Mouse (Mus musculus) lung, embryonic 15.5 days (tissue): Measurements from ENCODE around the gene Fcf1. TPM values are rescaled to one million over a fixed set of nuclear protein-coding genes. Genes with fewer than 3 reads are reported as not detected.

Source experiments
- ATAC-seq: fragments of 200-750 bp; cut with Nextera tagmentation; 2 replicates; pipeline ENCODE4 v1.8.0; 2017; ENCODE audit warnings: moderate number of reproducible peaks, borderline replicate concordance; ENCODE audit not compliant: low FRiP score, low TSS enrichment; ENCODE audit errors: extremely low read depth
- H3K27ac ChIP-seq: fragments of 300-500 bp; sonication (generic); 2 replicates; pipeline ENCODE4 v1.5.1; 2015; ENCODE audit warnings: moderate library complexity, mild to moderate bottlenecking, inconsistent platforms
- H3K27me3 ChIP-seq: fragments of 300-500 bp; sonication (generic); 2 replicates; pipeline ENCODE4 v1.6.1; 2015; ENCODE audit warnings: inconsistent platforms
- H3K36me3 ChIP-seq: fragments of 300-500 bp; sonication (generic); 2 replicates; pipeline ENCODE4 v1.6.1; 2015; ENCODE audit warnings: inconsistent platforms
- H3K4me1 ChIP-seq: fragments of 300-500 bp; sonication (generic); 2 replicates; pipeline ENCODE4 v1.6.1; 2015; ENCODE audit warnings: inconsistent platforms
- H3K4me2 ChIP-seq: fragments of 300-500 bp; sonication (generic); 2 replicates; pipeline ENCODE4 v1.6.1; 2015; ENCODE audit warnings: inconsistent platforms, mild to moderate bottlenecking, moderate library complexity
- H3K4me3 ChIP-seq: fragments of 300-500 bp; sonication (generic); 2 replicates; pipeline ENCODE4 v1.5.1; 2015; ENCODE audit warnings: mild to moderate bottlenecking, inconsistent platforms
- H3K9ac ChIP-seq: fragments of 300-500 bp; sonication (generic); 2 replicates; pipeline ENCODE4 v1.6.1; 2015; ENCODE audit warnings: inconsistent platforms
- H3K9me3 ChIP-seq: fragments of 300-500 bp; sonication (generic); 2 replicates; pipeline ENCODE4 v1.6.1; 2016; ENCODE audit warnings: inconsistent platforms
- WGBS: fragments of 180-500 bp; shearing (Covaris S2); methylation state at CpG from one replicate; pipeline ENCODE4 v1.1.7; 2015; 5-methylcytosine and 5-hydroxymethylcytosine counted together
- polyA plus RNA-seq: library from polyadenylated mRNA; unstranded; fragments of >200 nt; fragmentation: Nextera tagmentation; extraction: Ambion mirVana; gene quantifications from 2 replicates; pipeline ENCODE4 v1.2.1, GENCODE M21; 2015

Gene Fcf1
- polyA plus RNA-seq, 1 experiment from 2014 or later, result 139 TPM

- H3K4me1 ChIP-seq, result peaks cover 15% of the 10 kb centered on the region
- peaks cover 14% of the 10 kb centered on the region for H3K36me3 ChIP-seq
- peak overlapping the region; percentile 70 for H3K9ac ChIP-seq
- peak overlapping the region; percentile 75 for H3K4me2 ChIP-seq
- WGBS, result 21% methylated on average over 15 of the region's 15 CpGs
- no peaks in the 10 kb centered on the region for H3K27me3 ChIP-seq
- no peaks in the 10 kb centered on the region for H3K9me3 ChIP-seq
- peak overlapping the region; percentile 84 for H3K4me3 ChIP-seq
- ATAC-seq, result no peak
- H3K27ac ChIP-seq, result no peak overlapping the region
These were observed 855 bp upstream of the Fcf1 start for GRCm38 (mm10) chr12:84969656-84970427.

- Histone ChIP-seq H3K9ac (no peak overlapping the region), H3K27me3 (no peaks in the 10 kb centered on the region), H3K36me3 (peaks cover 73% of the 10 kb centered on the region), H3K9me3 (no peaks in the 10 kb centered on the region), H3K4me1 (no peaks in the 10 kb centered on the region), H3K4me3 (no peak overlapping the region), H3K4me2 (no peak overlapping the region), H3K27ac (no peak overlapping the region)
- 82% methylated on average over 2 of the region's 2 CpGs for WGBS
- ATAC-seq, result no peak
These were observed 8.7 kb downstream of the Fcf1 start for GRCm38 (mm10) chr12:84979264-84979862.

GRCm38 (mm10) chr12:84989456-84989855 lies 18.8 kb downstream of the Fcf1 start:
- 57% methylated on average over 4 of the region's 4 CpGs for WGBS
- Histone ChIP-seq H3K36me3 (0 out of 2 replicates have a peak, but pooled peaks cover under 1% of the 10 kb centered on the region), H3K4me1 (no peaks in the 10 kb centered on the region), H3K9ac (no peak overlapping the region), H3K27ac (no peak overlapping the region), H3K9me3 (no peaks in the 10 kb centered on the region), H3K27me3 (no peaks in the 10 kb centered on the region), H3K4me2 (no peak overlapping the region), H3K4me3 (no peak overlapping the region)
- no peak for ATAC-seq

- Histone ChIP-seq H3K4me3 (peak overlapping the region; percentile 74), H3K27ac (no peak overlapping the region), H3K9me3 (no peaks in the 10 kb centered on the region), H3K36me3 (no peaks in the 10 kb centered on the region), H3K4me2 (peak overlapping the region; percentile 88), H3K9ac (peak overlapping the region; percentile 25; the same call in 1 of the 2 replicates), H3K4me1 (peaks cover 22% of the 10 kb centered on the region), H3K27me3 (no peaks in the 10 kb centered on the region)
- WGBS, result 90% methylated on average over 9 of the region's 9 CpGs
- ATAC-seq, result no peak
These were observed 24.5 kb downstream of the Fcf1 start for GRCm38 (mm10) chr12:84995112-84995761.

GRCm38 (mm10) chr12:84996083-84996496 lies 25.4 kb downstream of the Fcf1 start, which contains the start of gene Ylpm1:
Gene Ylpm1 (plus strand): TSS chr12:84996321.
- peak within 1 kb of the TSS; percentile 88 for H3K4me2 ChIP-seq
- H3K27me3 ChIP-seq, result no peaks in the 10 kb centered on the region
- ATAC-seq, result peak; percentile 98
- H3K36me3 ChIP-seq, result no peaks in the 10 kb centered on the region
- H3K4me1 ChIP-seq, result peaks cover 22% of the 10 kb centered on the region
- H3K4me3 ChIP-seq, result peak within 1 kb of the TSS; percentile 74
- no peaks in the 10 kb centered on the region for H3K9me3 ChIP-seq
- peak within 1 kb of the TSS; percentile 96 for H3K9ac ChIP-seq
- under 1% methylated on average over 45 of the region's 45 CpGs for WGBS
- peak within 1 kb of the TSS; percentile 81 for H3K27ac ChIP-seq

- peak; percentile 44 for ATAC-seq
- Histone ChIP-seq H3K4me2 (peak overlapping the region; percentile 88), H3K9me3 (no peaks in the 10 kb centered on the region), H3K4me3 (peak overlapping the region; percentile 74), H3K36me3 (no peaks in the 10 kb centered on the region), H3K27me3 (no peaks in the 10 kb centered on the region), H3K4me1 (peaks cover 22% of the 10 kb centered on the region), H3K27ac (peak overlapping the region; percentile 81), H3K9ac (peak overlapping the region; percentile 96)
- WGBS, result under 1% methylated on average over 44 of the region's 44 CpGs
These were observed 26.1 kb downstream of the Fcf1 start for GRCm38 (mm10) chr12:84996501-84997398.

- peak overlapping the region; percentile 74; the same call in 1 of the 2 replicates for H3K4me3 ChIP-seq
- 0 out of 2 replicates have a peak, but pooled peaks cover 3% of the 10 kb centered on the region for H3K9me3 ChIP-seq
- no peak overlapping the region for H3K27ac ChIP-seq
These were observed 28.4 kb downstream of the Fcf1 start for GRCm38 (mm10) chr12:84999053-84999452.

GRCm38 (mm10) chr12:85006206-85006605 lies 35.5 kb downstream of the Fcf1 start:
- H3K27me3 ChIP-seq, result no peaks in the 10 kb centered on the region
- H3K9me3 ChIP-seq, result 0 out of 2 replicates have a peak, but pooled peaks cover 3% of the 10 kb centered on the region
- no peak overlapping the region for H3K4me3 ChIP-seq
- peaks cover 20% of the 10 kb centered on the region; the same call in 1 of the 2 replicates for H3K36me3 ChIP-seq
- H3K4me2 ChIP-seq, result no peak overlapping the region
- H3K27ac ChIP-seq, result no peak overlapping the region
- H3K9ac ChIP-seq, result no peak overlapping the region
- H3K4me1 ChIP-seq, result no peaks in the 10 kb centered on the region
- WGBS, result 85% methylated on average over 1 of the region's 1 CpGs
- ATAC-seq, result no peak

More at GRCm38 (mm10) chr12:84999053-84999452, 28.4 kb downstream of the Fcf1 start:
- ATAC-seq, result no peak
- Histone ChIP-seq H3K36me3 (peaks cover 8% of the 10 kb centered on the region; the same call in 1 of the 2 replicates), H3K9ac (no peak overlapping the region), H3K4me1 (peaks cover 22% of the 10 kb centered on the region), H3K27me3 (no peaks in the 10 kb centered on the region), H3K4me2 (peak overlapping the region; percentile 88)

GRCm38 (mm10) chr12:85007021-85007420 lies 36.3 kb downstream of the Fcf1 start:
- H3K4me1 ChIP-seq, result no peaks in the 10 kb centered on the region

GRCm38 (mm10) chr12:85009776-85010175 lies 39.1 kb downstream of the Fcf1 start:
- WGBS, result 43% methylated on average over 1 of the region's 1 CpGs
- Histone ChIP-seq H3K27me3 (no peaks in the 10 kb centered on the region), H3K9me3 (no peaks in the 10 kb centered on the region), H3K4me1 (no peaks in the 10 kb centered on the region), H3K36me3 (peaks cover 28% of the 10 kb centered on the region), H3K4me2 (no peak overlapping the region), H3K9ac (no peak overlapping the region), H3K4me3 (no peak overlapping the region), H3K27ac (no peak overlapping the region)
- no peak for ATAC-seq

More at GRCm38 (mm10) chr12:85007021-85007420, 36.3 kb downstream of the Fcf1 start:
- H3K9ac ChIP-seq, result no peak overlapping the region
- H3K9me3 ChIP-seq, result 0 out of 2 replicates have a peak, but pooled peaks cover 3% of the 10 kb centered on the region
- no peak overlapping the region for H3K27ac ChIP-seq
- H3K4me3 ChIP-seq, result no peak overlapping the region
- peaks cover 20% of the 10 kb centered on the region; the same call in 1 of the 2 replicates for H3K36me3 ChIP-seq
- no peaks in the 10 kb centered on the region for H3K27me3 ChIP-seq
- no peak for ATAC-seq
- H3K4me2 ChIP-seq, result no peak overlapping the region

GRCm38 (mm10) chr12:85010541-85010940 lies 39.8 kb downstream of the Fcf1 start:
- H3K4me1 ChIP-seq, result no peaks in the 10 kb centered on the region
- no peak overlapping the region for H3K9ac ChIP-seq
- WGBS, result 80% methylated on average over 2 of the region's 2 CpGs
- H3K4me3 ChIP-seq, result no peak overlapping the region
- no peaks in the 10 kb centered on the region for H3K9me3 ChIP-seq
- no peak overlapping the region for H3K27ac ChIP-seq
- peaks cover 30% of the 10 kb centered on the region for H3K36me3 ChIP-seq
- H3K4me2 ChIP-seq, result no peak overlapping the region
- ATAC-seq, result no peak
- no peaks in the 10 kb centered on the region for H3K27me3 ChIP-seq
